Mouse (Mus musculus): ENCODE results near the gene Hic1.

DNA sequence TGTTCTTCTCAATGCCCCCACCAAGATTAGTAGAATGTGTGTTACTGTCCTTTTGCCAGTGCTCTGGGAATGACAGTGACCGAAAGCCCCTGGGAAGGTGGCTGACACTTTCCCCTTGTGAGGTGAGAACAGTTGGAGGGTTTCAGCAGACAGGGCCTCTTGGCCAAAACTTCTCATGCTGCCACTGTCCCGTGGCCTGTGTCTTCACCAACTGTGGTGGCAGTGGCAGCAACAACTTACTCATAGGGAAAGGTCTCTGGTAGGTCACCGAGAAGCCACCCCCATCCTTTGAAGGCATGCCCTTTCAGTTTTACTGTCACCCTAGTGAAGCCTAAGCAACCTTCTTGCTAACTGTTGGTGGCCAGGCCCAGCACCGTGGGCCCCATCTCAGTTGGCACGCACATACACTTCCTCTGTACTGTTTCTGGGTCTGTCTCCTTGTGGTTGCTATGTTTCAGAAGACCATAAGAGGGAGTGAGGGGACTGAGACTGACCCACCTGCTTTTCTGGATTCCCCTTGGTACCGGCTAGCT is 15.2 kb downstream of the Hic1 start:
- TF ChIP-seq CTCF (IDR thresholded peaks at IDR 0.05; ENCODE audit: low read depth, low read length): no peak
- TF ChIP-seq POLR2A (IDR thresholded peaks at IDR 0.05; ENCODE audit: borderline replicate concordance, low read depth, low read length): no peak
